Mouse (Mus musculus) lung, postnatal 0 days (tissue): ENCODE measurements at regions not wholly inside any gene's neighbourhood (a gene's known extent, or its start where the extent isn't known, plus 50 kb on each side); places are given as distances from the start of the nearest gene placed in this dataset.

Experiments used
- CTCF ChIP-seq: IDR thresholded peaks from 2 replicates; pipeline ENCODE4 v1.5.1; 2016; ENCODE audit warnings: antibody characterized with exemption, mild to moderate bottlenecking
- EP300 ChIP-seq: IDR thresholded peaks from 2 replicates; pipeline ENCODE4 v1.6.1; 2016; ENCODE audit warnings: antibody characterized with exemption, mild to moderate bottlenecking, control low read depth

- TF ChIP-seq CTCF (peak; percentile 9; the same call in 1 of the 2 replicates), EP300 (no peak)
These were observed 274.4 kb downstream of the Tbc1d1 start for GRCm38 (mm10) chr5:64430501-64430900.
